8 mouse cellular contexts compared by ENCODE assay signal in the genomic region with DNA sequence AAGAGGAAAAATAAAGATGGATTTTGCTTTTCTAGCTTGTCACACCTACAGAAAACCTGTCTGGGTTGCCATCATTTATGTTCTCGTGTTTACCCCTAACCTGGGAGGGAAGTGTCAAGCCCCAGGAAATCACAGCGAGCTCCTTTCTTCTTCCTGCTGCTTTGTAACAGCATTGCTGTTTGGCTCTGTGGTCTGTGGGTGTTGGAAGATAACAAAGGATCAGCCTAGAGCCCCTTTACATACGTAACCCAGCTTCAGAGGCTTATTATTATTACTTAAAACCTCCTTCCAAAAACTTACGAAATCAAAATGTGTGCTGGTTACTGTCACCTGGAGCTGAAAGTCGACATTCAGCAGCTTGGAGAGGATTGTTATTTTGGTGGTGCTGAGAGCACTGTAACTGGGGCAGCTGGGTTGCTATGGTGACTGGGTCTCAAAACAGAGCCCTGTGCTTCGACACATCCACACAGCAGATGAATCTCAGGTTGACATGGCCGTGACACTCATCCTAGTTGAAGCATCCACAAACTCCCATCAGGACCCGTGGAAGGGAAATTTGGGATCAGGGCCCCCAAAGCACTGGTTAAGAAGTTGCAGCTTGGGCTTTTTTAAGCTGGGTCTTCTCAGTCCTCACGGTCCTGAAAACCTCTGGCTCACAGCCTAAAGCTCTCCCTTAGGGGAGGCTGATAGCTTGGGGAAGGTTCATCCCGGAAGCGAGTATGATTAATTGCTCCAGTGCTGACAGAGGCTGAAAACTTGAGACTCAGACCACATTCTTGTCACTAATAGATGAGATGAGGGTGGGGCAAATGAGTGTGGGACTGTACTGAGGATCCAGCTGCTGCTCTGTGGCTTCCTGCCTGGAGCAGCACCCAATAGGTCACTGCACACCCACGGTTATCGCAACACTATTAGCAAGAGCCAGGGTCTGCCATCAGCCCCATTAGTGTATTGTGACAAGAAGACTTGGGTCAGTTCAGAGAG. TPM values are rescaled to one million over a fixed set of nuclear protein-coding genes. Genes with fewer than 3 reads are reported as not detected.
DNase-seq lines count a peak whose midpoint lies in the region; ATAC-seq and TF ChIP-seq lines count a peak whose summit lies in the region.

No protein-coding gene starts in this region.

- H3K9me3 ChIP-seq in lung, embryonic 14.5 days (ENCODE audit: low read depth, low read length), result no peaks in the 10 kb centered on the region
- no peaks in the 10 kb centered on the region for H3K9me3 ChIP-seq in neural tube, embryonic 15.5 days (replicated peaks)

- no peak overlapping the region for H3K9ac ChIP-seq in lung, embryonic 14.5 days
- H3K9ac ChIP-seq in neural tube, embryonic 15.5 days (replicated peaks), result no peak overlapping the region

- WGBS in lung, embryonic 14.5 days, result 18% methylated on average over 13 of the region's 13 CpGs
- 44% methylated on average over 13 of the region's 13 CpGs for WGBS in neural tube, embryonic 15.5 days

- ATAC-seq in lung, embryonic 14.5 days (ENCODE audit: insufficient read depth), result peak; percentile 91
- peak; percentile 61 for ATAC-seq in neural tube, embryonic 15.5 days (ENCODE audit: low FRiP score)

- no peaks in the 10 kb centered on the region for H3K4me1 ChIP-seq in lung, embryonic 14.5 days (ENCODE audit: insufficient read depth)
- peaks cover 15% of the 10 kb centered on the region for H3K4me1 ChIP-seq in neural tube, embryonic 15.5 days

- DNase-seq in thymus, postnatal 25 days, result peak; percentile 6
- no peak for DNase-seq in thymus, postnatal 10 days (ENCODE audit: low spot score in 2 of 2)
- peak; percentile 18 for DNase-seq in fibroblast of lung, adult 2 months (ENCODE audit: low read depth)
- DNase-seq in heart, postnatal 10 days, result peak; percentile 78 to 82
- peak; percentile 67 for DNase-seq in kidney, postnatal 14 days
- DNase-seq in lung, embryonic 14.5 days, result peak; percentile 86
- DNase-seq in ovary, postnatal 36 days (ENCODE audit: low spot score), result no peak

- peak overlapping the region; percentile 65 for H3K4me2 ChIP-seq in lung, embryonic 14.5 days
- peak overlapping the region; percentile 67 for H3K4me2 ChIP-seq in neural tube, embryonic 15.5 days

- H3K27me3 ChIP-seq in lung, embryonic 14.5 days (ENCODE audit: insufficient read depth, low read length), result no peaks in the 10 kb centered on the region
- H3K27me3 ChIP-seq in neural tube, embryonic 15.5 days (replicated peaks), result no peaks in the 10 kb centered on the region

- H3K36me3 ChIP-seq in lung, embryonic 14.5 days (ENCODE audit: insufficient read depth), result no peaks in the 10 kb centered on the region
- no peaks in the 10 kb centered on the region for H3K36me3 ChIP-seq in neural tube, embryonic 15.5 days

- intact Hi-C loops in heart, postnatal 10 days (cut with DNase I), result loop anchor here (2.0 kb wide), 1 partner anchor 250 kb away; no protein-coding TSS in a partner anchor

- no peak for TF ChIP-seq CTCF in lung, embryonic 14.5 days (IDR thresholded peaks at IDR 0.05; ENCODE audit: low read depth)

- H3K4me3 ChIP-seq in lung, embryonic 14.5 days (ENCODE audit: low read depth, low read length), result no peak overlapping the region
- no peak overlapping the region for H3K4me3 ChIP-seq in neural tube, embryonic 15.5 days (replicated peaks)

- H3K27ac ChIP-seq in lung, embryonic 14.5 days (ENCODE audit: low read depth), result no peak overlapping the region
- H3K27ac ChIP-seq in neural tube, embryonic 15.5 days (replicated peaks), result no peak overlapping the region

RNA-seq across cellular contexts. Expression of a gene that starts 49.7 kb away (rescaled TPM):
- 10 to 100 TPM; 10.4 to 10.8 TPM for total RNA-seq in heart, postnatal 10 days (2021)
- 14.9 and 15.5 TPM in 2 replicates for polyA plus RNA-seq in lung, embryonic 14.5 days (2014; fragmentation: Nextera tagmentation; extraction: Ambion mirVana)
- 15.3 and 15.4 TPM in 2 replicates for polyA plus RNA-seq in neural tube, embryonic 15.5 days (2015; fragmentation: Nextera tagmentation; extraction: Ambion mirVana)

Comparison
In these comparisons a context has a peak if more than half of its experiments do, and no peak if none do; other contexts are left out.
1. DNase-seq: peak in thymus, postnatal 25 days (single experiment), fibroblast of lung, adult 2 months (single experiment), heart, postnatal 10 days (2 of 2), kidney, postnatal 14 days (single experiment) and lung, embryonic 14.5 days (single experiment); none in thymus, postnatal 10 days (0 of 2) and ovary, postnatal 36 days (single experiment).